Mouse (Mus musculus): Measurements from ENCODE around the gene Olfr378. TPM values are rescaled to one million over a fixed set of nuclear protein-coding genes. Genes with fewer than 3 reads are reported as not detected.

Gene Olfr378
- 0.40 TPM in 1 of 2 replicates, not detected in the other for polyA plus RNA-seq (2014; fragmentation: Nextera tagmentation; extraction: Ambion mirVana)

GRCm38 (mm10) chr11:73428377-73428776 lies at the start of gene Olfr378:
Gene Olfr378 (minus strand): TSS chr11:73428477.
- 80% methylated on average over 1 of the region's 1 CpGs for WGBS
- no peak for ATAC-seq (ENCODE audit: low read depth)

GRCm38 (mm10) chr11:73457408-73457807 lies 29.1 kb upstream of the Olfr378 start, which contains the start of gene Olfr380:
Gene Olfr380 (minus strand): TSS chr11:73457508.
- no peaks in the 10 kb centered on the region for H3K36me3 ChIP-seq (ENCODE audit: control insufficient read depth, insufficient read depth, low read length)
- no peak within 1 kb of the TSS for H3K4me3 ChIP-seq (ENCODE audit: low read depth, low read length)
- DNase-seq (ENCODE audit: low spot score) (no peak), ATAC-seq (ENCODE audit: low read depth) (no peak)
- no peak within 1 kb of the TSS for H3K27ac ChIP-seq (replicated peaks; ENCODE audit: low read depth, low read length)
- 97% methylated on average over 1 of the region's 1 CpGs for WGBS
- no peaks in the 10 kb centered on the region for H3K27me3 ChIP-seq (replicated peaks; ENCODE audit: control insufficient read depth, insufficient read depth, low read length)
- H3K4me2 ChIP-seq (ENCODE audit: low read depth, low read length), result no peak within 1 kb of the TSS
- H3K9ac ChIP-seq (ENCODE audit: low read depth, low read length), result no peak within 1 kb of the TSS
- H3K4me1 ChIP-seq (ENCODE audit: control insufficient read depth, insufficient read depth, low read length), result no peaks in the 10 kb centered on the region
- no peaks in the 10 kb centered on the region for H3K9me3 ChIP-seq (ENCODE audit: control insufficient read depth, low read length)

More at GRCm38 (mm10) chr11:73428377-73428776, at the start of gene Olfr378:
- H3K36me3 ChIP-seq (ENCODE audit: control insufficient read depth, insufficient read depth, low read length), result no peaks in the 10 kb centered on the region
- H3K27me3 ChIP-seq (replicated peaks; ENCODE audit: control insufficient read depth, insufficient read depth, low read length), result no peaks in the 10 kb centered on the region
- no peak within 1 kb of the TSS for H3K4me3 ChIP-seq (ENCODE audit: low read depth, low read length)
- H3K9ac ChIP-seq (ENCODE audit: low read depth, low read length), result no peak within 1 kb of the TSS
- H3K27ac ChIP-seq (replicated peaks; ENCODE audit: low read depth, low read length), result no peak within 1 kb of the TSS
- no peak for DNase-seq (ENCODE audit: low spot score)
- no peaks in the 10 kb centered on the region for H3K9me3 ChIP-seq (ENCODE audit: control insufficient read depth, low read length)
- no peaks in the 10 kb centered on the region for H3K4me1 ChIP-seq (ENCODE audit: control insufficient read depth, insufficient read depth, low read length)
- H3K4me2 ChIP-seq (ENCODE audit: low read depth, low read length), result no peak within 1 kb of the TSS

GRCm38 (mm10) chr11:73399514-73399913 lies 28.8 kb downstream of the Olfr378 start, which contains the start of gene Olfr1:
Gene Olfr1 (minus strand): TSS chr11:73399614.
- no peak within 1 kb of the TSS for H3K4me3 ChIP-seq (ENCODE audit: low read depth, low read length)
- H3K9me3 ChIP-seq (ENCODE audit: control insufficient read depth, low read length), result no peaks in the 10 kb centered on the region
- no peaks in the 10 kb centered on the region for H3K27me3 ChIP-seq (replicated peaks; ENCODE audit: control insufficient read depth, insufficient read depth, low read length)
- no peak within 1 kb of the TSS for H3K4me2 ChIP-seq (ENCODE audit: low read depth, low read length)
- H3K9ac ChIP-seq (ENCODE audit: low read depth, low read length), result no peak within 1 kb of the TSS
- no peaks in the 10 kb centered on the region for H3K4me1 ChIP-seq (ENCODE audit: control insufficient read depth, insufficient read depth, low read length)
- DNase-seq (ENCODE audit: low spot score), result no peak
- no peaks in the 10 kb centered on the region for H3K36me3 ChIP-seq (ENCODE audit: control insufficient read depth, insufficient read depth, low read length)
- no peak within 1 kb of the TSS for H3K27ac ChIP-seq (replicated peaks; ENCODE audit: low read depth, low read length)
- ATAC-seq (ENCODE audit: low read depth), result no peak

DNA sequence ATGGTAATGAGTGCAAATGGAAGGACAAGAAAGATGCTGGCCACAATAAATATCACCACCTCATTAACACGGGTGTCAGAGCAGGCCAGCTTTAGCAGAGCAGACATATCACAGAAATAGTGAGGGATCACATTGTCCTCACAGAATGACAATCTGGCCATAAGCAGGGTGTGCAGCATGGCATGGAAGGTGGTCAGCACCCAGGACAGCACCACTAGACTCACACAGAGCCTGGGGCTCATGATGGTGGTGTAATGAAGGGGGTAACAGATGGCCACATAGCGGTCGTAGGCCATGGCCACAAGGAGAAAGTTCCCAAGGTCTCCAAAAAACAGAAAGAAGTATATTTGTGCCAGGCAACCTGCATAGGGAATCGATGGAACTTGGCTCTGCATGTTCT lies 32.9 kb downstream of the Olfr378 start:
- H3K9me3 ChIP-seq (ENCODE audit: control insufficient read depth, low read length), result no peaks in the 10 kb centered on the region
- H3K4me1 ChIP-seq (ENCODE audit: control insufficient read depth, insufficient read depth, low read length), result no peaks in the 10 kb centered on the region
- no peak for ATAC-seq (ENCODE audit: low read depth)
- 74% methylated on average over 4 of the region's 4 CpGs for WGBS
- no peak overlapping the region for H3K9ac ChIP-seq (ENCODE audit: low read depth, low read length)
- no peak overlapping the region for H3K27ac ChIP-seq (replicated peaks; ENCODE audit: low read depth, low read length)
- DNase-seq (ENCODE audit: low spot score), result no peak
- no peak overlapping the region for H3K4me2 ChIP-seq (ENCODE audit: low read depth, low read length)
- H3K4me3 ChIP-seq (ENCODE audit: low read depth, low read length), result no peak overlapping the region
- no peaks in the 10 kb centered on the region for H3K36me3 ChIP-seq (ENCODE audit: control insufficient read depth, insufficient read depth, low read length)
- H3K27me3 ChIP-seq (replicated peaks; ENCODE audit: control insufficient read depth, insufficient read depth, low read length), result no peaks in the 10 kb centered on the region

Other genes with a start within 250 kb of the Olfr378 start
- gene Ctns, start 229.4 kb downstream of the Olfr378 start, polyA plus RNA-seq (2014; fragmentation: Nextera tagmentation; extraction: Ambion mirVana), result 18.8 and 22.0 TPM in 2 replicates
- gene Shpk, start 229.0 kb downstream of the Olfr378 start, polyA plus RNA-seq (2014; fragmentation: Nextera tagmentation; extraction: Ambion mirVana), result 1.6 and 2.8 TPM in 2 replicates
- 0.47 and 0.54 TPM in 2 replicates for gene Trpv1, start 194.2 kb downstream of the Olfr378 start, polyA plus RNA-seq (2014; fragmentation: Nextera tagmentation; extraction: Ambion mirVana)
- 0.26 and 0.28 TPM in 2 replicates for gene Trpv3, start 161.1 kb downstream of the Olfr378 start, polyA plus RNA-seq (2014; fragmentation: Nextera tagmentation; extraction: Ambion mirVana)
- 2.4 and 2.9 TPM in 2 replicates for gene Aspa, start 98.9 kb downstream of the Olfr378 start, polyA plus RNA-seq (2014; fragmentation: Nextera tagmentation; extraction: Ambion mirVana)
- gene Gm49340, start 98.7 kb downstream of the Olfr378 start, polyA plus RNA-seq (2014; fragmentation: Nextera tagmentation; extraction: Ambion mirVana), result not detected in 2 replicates
- gene Spata22, start 98.7 kb downstream of the Olfr378 start, polyA plus RNA-seq (2014; fragmentation: Nextera tagmentation; extraction: Ambion mirVana), result not detected in 2 replicates
- gene Olfr20, start 77.7 kb downstream of the Olfr378 start, polyA plus RNA-seq (2014; fragmentation: Nextera tagmentation; extraction: Ambion mirVana), result not detected in 2 replicates
- gene Olfr376, start 57.2 kb downstream of the Olfr378 start, polyA plus RNA-seq (2014; fragmentation: Nextera tagmentation; extraction: Ambion mirVana), result 0.17 TPM in 1 of 2 replicates, not detected in the other
- not detected in 2 replicates for gene Olfr1, start 28.9 kb downstream of the Olfr378 start, polyA plus RNA-seq (2014; fragmentation: Nextera tagmentation; extraction: Ambion mirVana)
- not detected in 2 replicates for gene Olfr380, start 29.0 kb upstream of the Olfr378 start, polyA plus RNA-seq (2014; fragmentation: Nextera tagmentation; extraction: Ambion mirVana)
- not detected in 2 replicates for gene Olfr381, start 63.1 kb upstream of the Olfr378 start, polyA plus RNA-seq (2014; fragmentation: Nextera tagmentation; extraction: Ambion mirVana)
- not detected in 2 replicates for gene Olfr382, start 88.7 kb upstream of the Olfr378 start, polyA plus RNA-seq (2014; fragmentation: Nextera tagmentation; extraction: Ambion mirVana)
- not detected in 2 replicates for gene Olfr385, start 164.5 kb upstream of the Olfr378 start, polyA plus RNA-seq (2014; fragmentation: Nextera tagmentation; extraction: Ambion mirVana)
- not detected in 2 replicates for gene Olfr384, start 170.1 kb upstream of the Olfr378 start, polyA plus RNA-seq (2014; fragmentation: Nextera tagmentation; extraction: Ambion mirVana)

Measured in embryonic facial prominence, embryonic 14.5 days (tissue).